Mouse (Mus musculus) Patski (cell line): ENCODE data around the gene Fgd3. TPM values are rescaled to one million over a fixed set of nuclear protein-coding genes. Genes with fewer than 3 reads are reported as not detected.

Experiments
- ATAC-seq: fragments of 100-300 bp; one replicate; pipeline ENCODE4 v1.8.0; 2021
- CTCF ChIA-PET: fragments of 350-600 bp; sonication (Branson Sonifier 250); formaldehyde crosslinking; loops from one replicate; lab custom pipeline; 2022; ENCODE audit warnings: inconsistent platforms; lab: Charles Lee
- POLR2A ChIA-PET: fragments of 350-600 bp; sonication (Branson Sonifier 250); formaldehyde crosslinking; loops from one replicate; lab custom pipeline; 2022; ENCODE audit warnings: antibody characterized with exemption, inconsistent platforms; lab: Charles Lee
- DNase-seq: peaks from one replicate; pipeline ENCODE4 v3.0.0-alpha.2; 2011; ENCODE audit warnings: low read depth, low spot score
- H3K27me3 ChIP-seq: fragments of 371-371 bp; one replicate; pipeline ENCODE4 v1.5.1; 2021
- CTCF ChIP-seq: fragments of 100-300 bp; IDR thresholded peaks from one replicate; pipeline ENCODE4 v1.5.1; 2021
- in situ Hi-C: fragments of 300-500 bp; cut with MboI; formaldehyde crosslinking; loops from 3 replicates; pipeline ENCODE4 v1.11.1; 2018; ENCODE audit warnings: low pct_unique_long_range_greater_than_20kb, mixed read lengths
- polyA plus RNA-seq: library from polyadenylated mRNA; unstranded; gene quantifications from one replicate; pipeline ENCODE4 v1.2.3, GENCODE M21; 2021

Fgd3 gene
- polyA plus RNA-seq, 1 experiment from 2014 or later: 79.4 TPM

- DNase-seq: no peak
- TF ChIP-seq CTCF: no peak
- ChIA-PET POLR2A (interaction anchor here (0.6 kb wide), 1 partner anchor 37 kb away, joined by 3 read pairs; no protein-coding TSS in a partner anchor), CTCF (no interaction called here)
- in situ Hi-C loops: no loop called here
- no peaks in the 10 kb centered on the region for H3K27me3 ChIP-seq
- ATAC-seq: no peak
Observed at GRCm38 (mm10) chr13:49287224-49287623, 32.9 kb downstream of the Fgd3 start.

- ChIA-PET CTCF (no interaction called here), POLR2A (interaction anchor here (0.6 kb wide), 1 partner anchor 37 kb away, joined by 3 read pairs; no protein-coding TSS in a partner anchor)
- H3K27me3 ChIP-seq: no peaks in the 10 kb centered on the region
- TF ChIP-seq CTCF: no peak
- ATAC-seq (no peak), DNase-seq (no peak)
- in situ Hi-C loops: no loop called here
Observed at GRCm38 (mm10) chr13:49286750-49287149, 33.4 kb downstream of the Fgd3 start.

- in situ Hi-C loops: no loop called here
- ATAC-seq (no peak), DNase-seq (no peak)
- no peaks in the 10 kb centered on the region for H3K27me3 ChIP-seq
- CTCF ChIA-PET: no interaction called here
- TF ChIP-seq CTCF: no peak
- POLR2A ChIA-PET: interaction anchor here (0.6 to 0.7 kb wide), 2 partner anchors 20 to 1873 kb away, joined by 3 to 5 read pairs; no protein-coding TSS in a partner anchor
Observed at GRCm38 (mm10) chr13:49283686-49284085, 36.4 kb downstream of the Fgd3 start.

GRCm38 (mm10) chr13:49282168-49282567 is 37.9 kb downstream of the Fgd3 start:
- ATAC-seq (no peak), DNase-seq (no peak)
- in situ Hi-C loops: no loop called here
- no peaks in the 10 kb centered on the region for H3K27me3 ChIP-seq
- ChIA-PET CTCF (no interaction called here), POLR2A (no interaction called here)
- TF ChIP-seq CTCF: no peak

- ChIA-PET POLR2A (interaction anchor here (1.0 kb wide), 1 partner anchor 58 kb away, joined by 3 read pairs; no protein-coding TSS in a partner anchor), CTCF (no interaction called here)
- in situ Hi-C loops: no loop called here
- DNase-seq (no peak), ATAC-seq (no peak)
- TF ChIP-seq CTCF: no peak
- H3K27me3 ChIP-seq: no peaks in the 10 kb centered on the region
Observed at GRCm38 (mm10) chr13:49271831-49272765, 48.0 kb downstream of the Fgd3 start.

GRCm38 (mm10) chr13:49270500-49270899 is 49.6 kb downstream of the Fgd3 start:
- ATAC-seq: no peak
- no peak for TF ChIP-seq CTCF
- no peaks in the 10 kb centered on the region for H3K27me3 ChIP-seq
- DNase-seq: no peak
- in situ Hi-C loops: no loop called here
- CTCF ChIA-PET: interaction anchor here (1.0 to 1.7 kb wide), 2 partner anchors 11 to 68 kb away, joined by 3 read pairs; no protein-coding TSS in a partner anchor
- POLR2A ChIA-PET: no interaction called here

GRCm38 (mm10) chr13:49267645-49268044 is 52.5 kb downstream of the Fgd3 start:
- ChIA-PET CTCF (interaction anchor here (1.0 kb wide), 1 partner anchor 12 kb away, joined by 3 read pairs; no protein-coding TSS in a partner anchor), POLR2A (no interaction called here)
- no peak for DNase-seq
- no peaks in the 10 kb centered on the region for H3K27me3 ChIP-seq
- TF ChIP-seq CTCF: no peak
- in situ Hi-C loops: no loop called here
- no peak for ATAC-seq

- in situ Hi-C loops: no loop called here
- ChIA-PET POLR2A (interaction anchor here (0.6 kb wide), 1 partner anchor 410 kb away, joined by 8 read pairs; no protein-coding TSS in a partner anchor), CTCF (interaction anchor here (0.8 to 1.3 kb wide), 2 partner anchors 10 to 14 kb away, joined by 3 read pairs; no protein-coding TSS in a partner anchor)
- ATAC-seq (no peak), DNase-seq (no peak)
- H3K27me3 ChIP-seq: no peaks in the 10 kb centered on the region
- TF ChIP-seq CTCF: no peak
Observed at GRCm38 (mm10) chr13:49260036-49260722, 59.9 kb downstream of the Fgd3 start.

GRCm38 (mm10) chr13:49257819-49258313 is 62.2 kb downstream of the Fgd3 start:
- CTCF ChIA-PET: no interaction called here
- TF ChIP-seq CTCF: no peak
- ATAC-seq (no peak), DNase-seq (no peak)
- in situ Hi-C loops: no loop called here
- no peaks in the 10 kb centered on the region for H3K27me3 ChIP-seq
- POLR2A ChIA-PET: interaction anchor here (0.7 kb wide), 1 partner anchor 10 kb away, joined by 3 read pairs; no protein-coding TSS in a partner anchor

GRCm38 (mm10) chr13:49252746-49253145 is 67.4 kb downstream of the Fgd3 start:
- H3K27me3 ChIP-seq: no peaks in the 10 kb centered on the region
- in situ Hi-C loops: no loop called here
- TF ChIP-seq CTCF: no peak
- ChIA-PET POLR2A (interaction anchor here (0.6 kb wide), 1 partner anchor 139 kb away, joined by 3 read pairs; no protein-coding TSS in a partner anchor), CTCF (no interaction called here)
- DNase-seq (peak; percentile 30), ATAC-seq (peak; percentile 41)
